Mouse (Mus musculus) ES-Bruce4 (cell line): ENCODE results near the gene Ifitm1.

Experiments
- CTCF ChIP-seq: IDR thresholded peaks from one replicate; pipeline ENCODE4 v1.8.1; 2011; ENCODE audit warnings: low read depth, low read length
- EP300 ChIP-seq: IDR thresholded peaks from 2 replicates; pipeline ENCODE4 v1.6.1; 2011; ENCODE audit warnings: low read depth, low read length; ENCODE audit not compliant: insufficient read depth
- POLR2A ChIP-seq: IDR thresholded peaks from one replicate; pipeline ENCODE4 v1.8.1; 2011; ENCODE audit warnings: low read length; ENCODE audit not compliant: insufficient read depth

DNA sequence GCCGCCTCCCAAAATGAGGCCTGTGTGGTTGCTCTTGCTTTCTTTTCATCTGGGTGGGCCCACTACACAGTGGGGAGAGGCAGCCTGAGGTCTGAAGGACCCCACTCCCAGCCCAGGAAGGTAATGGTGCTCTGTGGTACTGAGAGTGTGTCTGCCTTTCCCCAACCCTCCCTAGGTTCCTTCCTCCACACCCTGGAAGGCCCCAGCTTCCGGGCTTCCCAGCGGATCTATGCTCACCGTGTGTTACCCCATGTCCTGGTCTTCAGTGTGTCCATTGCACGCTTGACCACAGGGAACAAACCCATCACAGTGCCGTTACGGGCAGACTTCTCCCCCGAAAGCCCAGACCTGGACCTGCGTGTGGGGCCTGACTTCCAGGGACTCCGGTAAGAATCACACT lies 24.2 kb upstream of the Ifitm1 start:
- TF ChIP-seq CTCF (no peak), POLR2A (no peak), EP300 (no peak)
